Mouse (Mus musculus): ENCODE results near the gene Ankzf1.

Gene Ankzf1

GRCm38 (mm10) chr1:75191622-75192402 lies at the start of gene Ankzf1, which contains the start of gene Atg9a:
Gene Ankzf1 (plus strand): TSS chr1:75192151.
Gene Atg9a (minus strand): TSS chr1:75192196.
- peak; percentile 97 for DNase-seq (ENCODE audit: low spot score)

- peak; percentile 94 for DNase-seq (ENCODE audit: low spot score)
Measured at GRCm38 (mm10) chr1:75142301-75143261, 49.4 kb upstream of the Ankzf1 start, which contains the start of the genes Cnppd1 and Retreg2. Gene Cnppd1 (minus strand): TSS chr1:75142711. Gene Retreg2 (plus strand): TSS chr1:75142778.

DNA sequence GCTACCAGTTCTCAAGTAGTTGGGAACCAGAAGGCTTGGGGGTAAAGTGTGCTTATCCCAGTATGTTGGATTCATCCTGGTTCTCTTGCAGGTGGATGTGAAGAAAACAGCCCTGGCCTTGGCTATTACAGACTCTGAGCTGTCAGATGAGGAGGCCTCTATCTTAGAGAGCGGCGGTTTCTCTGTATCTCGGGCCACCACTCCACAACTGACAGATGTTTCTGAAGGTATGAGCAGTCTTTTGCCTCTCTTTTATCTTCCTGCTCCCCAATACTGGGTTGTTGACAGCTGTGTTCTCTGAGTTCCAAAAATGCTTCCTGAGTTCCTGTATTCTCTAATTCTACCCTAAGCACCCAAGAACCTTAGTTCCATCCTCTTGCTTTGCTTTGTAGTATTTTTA lies 46.4 kb upstream of the Ankzf1 start:
- DNase-seq (ENCODE audit: low spot score), result no peak

- no peak for DNase-seq (ENCODE audit: low spot score)
Measured at GRCm38 (mm10) chr1:75147411-75148135, 44.4 kb upstream of the Ankzf1 start.

DNA sequence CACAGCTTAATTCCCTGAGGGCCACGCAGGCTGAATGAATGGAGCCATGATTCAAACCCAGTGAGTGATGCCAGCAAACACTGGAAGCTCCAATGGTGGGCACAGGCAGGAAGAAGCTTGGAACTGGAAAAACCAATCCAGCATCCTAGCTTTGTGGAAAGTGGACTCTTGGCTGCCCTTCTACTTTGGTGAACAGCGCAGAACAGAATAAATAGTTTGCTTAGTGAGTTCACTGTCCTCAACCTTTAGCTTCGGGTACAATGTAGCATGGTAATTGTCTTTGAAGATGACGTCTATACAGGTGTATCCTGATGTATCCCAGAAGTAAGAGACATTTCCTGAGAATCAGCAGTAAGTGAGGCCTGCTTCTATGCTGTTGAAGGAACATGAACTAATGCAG lies 43.2 kb upstream of the Ankzf1 start:
- DNase-seq (ENCODE audit: low spot score), result no peak

DNA sequence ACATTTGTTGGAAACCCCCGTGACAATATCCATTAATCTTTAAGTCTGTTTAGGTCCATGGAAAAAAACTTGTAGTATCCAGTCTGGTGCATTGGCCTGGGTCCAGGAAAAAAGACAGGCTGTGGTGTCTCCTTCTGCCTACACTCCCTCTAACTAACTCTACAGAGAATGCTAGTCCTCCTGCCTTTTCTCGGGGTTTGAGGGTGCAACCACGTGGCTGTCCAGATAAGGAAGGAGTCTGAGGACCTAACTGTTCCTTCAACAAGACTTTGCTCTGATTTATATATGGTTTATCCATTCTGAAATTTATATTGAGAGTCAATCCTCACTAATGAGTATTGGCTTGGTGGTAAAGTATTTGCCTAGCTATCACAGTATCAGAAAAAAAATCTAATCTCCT lies 36.1 kb upstream of the Ankzf1 start:
- no peak for DNase-seq (ENCODE audit: low spot score)

GRCm38 (mm10) chr1:75158990-75159389 lies 33.0 kb upstream of the Ankzf1 start:
- no peak for DNase-seq (ENCODE audit: low spot score)

GRCm38 (mm10) chr1:75159540-75160255 lies 32.3 kb upstream of the Ankzf1 start:
- no peak for DNase-seq (ENCODE audit: low spot score)

DNA sequence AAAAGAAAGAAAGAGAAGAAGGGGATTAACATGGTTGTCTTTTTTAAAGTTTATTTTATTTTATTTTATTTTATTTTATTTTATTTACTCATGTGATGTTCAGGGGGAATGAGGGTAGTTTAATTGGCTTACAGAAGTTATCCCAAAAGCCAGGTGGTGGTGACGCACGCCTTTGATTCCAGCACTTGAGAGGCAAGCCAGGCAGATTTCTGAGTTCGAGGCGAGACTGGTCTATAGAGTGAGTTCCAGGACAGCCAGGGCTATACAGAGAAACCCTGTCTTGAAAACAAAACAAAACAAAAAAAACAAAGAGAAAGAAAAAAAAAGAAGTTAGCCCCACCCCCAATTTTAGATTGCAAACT lies 31.7 kb upstream of the Ankzf1 start:
- DNase-seq (ENCODE audit: low spot score), result no peak

DNA sequence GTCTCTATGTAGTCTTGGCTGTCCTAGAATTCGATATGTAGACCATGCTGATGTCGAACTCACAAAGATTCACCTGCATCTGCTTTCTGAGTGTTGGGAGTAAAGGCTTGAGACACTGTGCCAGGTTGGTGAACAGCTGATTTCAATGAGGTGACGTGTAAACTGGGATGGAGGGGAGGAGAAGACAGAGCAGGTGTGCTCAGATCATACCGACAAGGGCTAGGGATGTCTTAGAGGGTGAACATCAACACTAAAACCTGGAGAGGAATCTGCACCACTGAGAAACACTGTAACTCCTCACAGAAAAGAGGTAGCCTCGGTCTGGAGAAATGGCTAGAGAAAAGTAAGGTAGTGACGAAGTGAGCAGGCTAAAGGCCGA lies 23.9 kb upstream of the Ankzf1 start:
- no peak for DNase-seq (ENCODE audit: low spot score)

DNA sequence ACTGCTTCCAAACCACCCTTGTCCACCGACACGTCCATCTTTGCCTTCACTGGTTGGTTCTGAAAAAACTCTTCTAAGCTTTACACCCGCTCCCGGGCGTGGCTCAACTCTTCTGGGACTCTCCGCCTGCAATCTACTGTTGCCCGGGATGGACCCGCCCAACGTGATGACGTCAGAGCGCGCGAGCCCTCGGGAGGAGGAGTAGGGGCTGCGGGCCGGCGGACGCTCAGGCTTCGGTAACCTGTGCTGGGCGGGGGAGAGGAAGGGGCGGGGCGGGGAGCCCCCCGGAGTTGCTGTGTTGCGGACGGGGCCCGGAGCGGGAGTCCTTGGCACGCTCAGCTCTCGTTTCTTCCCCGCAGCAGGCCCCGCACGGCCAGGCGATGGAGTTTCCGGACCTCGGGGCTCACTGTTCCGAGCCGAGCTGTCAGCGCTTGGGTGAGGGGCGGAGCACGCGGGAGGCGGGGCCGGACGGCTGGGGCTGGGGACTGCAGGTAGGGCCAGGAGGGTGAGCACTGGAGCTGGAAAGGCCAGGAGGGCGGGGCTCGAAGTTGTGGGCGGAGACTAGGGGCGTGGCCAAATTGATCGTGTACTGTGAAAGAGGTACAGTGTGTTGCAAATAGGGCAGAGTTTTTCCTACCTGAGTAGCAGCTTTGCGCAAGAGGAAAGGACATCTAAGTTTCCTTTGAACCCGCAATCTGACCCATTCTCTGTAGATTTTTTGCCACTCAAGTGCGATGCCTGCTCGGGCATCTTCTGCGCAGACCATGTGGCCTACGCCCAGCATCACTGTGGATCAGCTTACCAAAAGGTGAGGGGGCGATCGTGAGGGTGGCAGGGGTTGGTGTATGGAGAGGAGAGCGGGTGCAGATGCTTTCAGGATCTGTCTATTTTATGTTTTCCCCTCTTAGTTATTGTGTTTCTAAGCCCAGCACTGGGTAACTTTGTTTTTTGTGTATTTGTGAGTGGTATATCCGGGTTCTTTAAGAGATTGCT lies 23.2 kb upstream of the Ankzf1 start, which contains the start of gene Zfand2b:
Gene Zfand2b (plus strand): TSS at position 175 of the 993 bp plus-strand sequence.
- DNase-seq (ENCODE audit: low spot score), result peak; percentile 88

DNA sequence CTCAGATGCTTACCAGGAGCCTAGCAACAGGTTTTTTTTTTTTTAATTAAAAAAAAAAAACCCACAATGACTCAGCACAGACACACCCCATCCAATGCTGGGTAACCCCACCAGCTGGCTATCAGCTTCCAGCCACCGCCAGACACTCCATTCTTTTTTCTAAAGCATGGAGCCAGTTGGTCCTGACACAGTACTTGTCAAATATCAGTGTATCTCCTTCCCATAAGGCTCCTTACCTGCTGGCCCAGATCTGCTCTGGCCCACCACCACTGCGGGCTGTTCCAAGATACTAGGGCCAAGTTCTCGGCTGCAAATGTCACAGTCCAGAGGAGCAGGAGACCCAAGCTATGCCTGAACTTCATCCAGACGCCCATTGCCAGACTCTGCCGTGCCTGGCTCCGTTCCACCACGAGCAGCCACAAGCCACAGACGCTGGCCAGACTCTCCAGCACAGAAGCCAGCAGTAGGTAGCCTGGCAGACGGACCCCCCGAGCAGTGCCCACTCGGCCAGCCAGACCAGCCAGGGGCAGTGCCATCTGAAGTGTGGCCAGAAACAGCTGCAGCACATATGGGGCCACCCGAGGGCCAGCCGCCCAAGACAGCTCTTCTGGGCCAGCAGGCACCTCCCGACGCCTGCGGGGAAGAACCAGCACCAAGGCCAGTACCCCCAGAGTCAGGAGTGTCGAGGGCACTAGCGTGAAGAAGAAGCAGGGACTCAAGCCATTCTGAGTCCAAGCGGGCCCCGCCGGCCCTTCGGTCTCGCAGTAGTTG lies 12.4 kb upstream of the Ankzf1 start:
- DNase-seq (ENCODE audit: low spot score), result no peak

DNA sequence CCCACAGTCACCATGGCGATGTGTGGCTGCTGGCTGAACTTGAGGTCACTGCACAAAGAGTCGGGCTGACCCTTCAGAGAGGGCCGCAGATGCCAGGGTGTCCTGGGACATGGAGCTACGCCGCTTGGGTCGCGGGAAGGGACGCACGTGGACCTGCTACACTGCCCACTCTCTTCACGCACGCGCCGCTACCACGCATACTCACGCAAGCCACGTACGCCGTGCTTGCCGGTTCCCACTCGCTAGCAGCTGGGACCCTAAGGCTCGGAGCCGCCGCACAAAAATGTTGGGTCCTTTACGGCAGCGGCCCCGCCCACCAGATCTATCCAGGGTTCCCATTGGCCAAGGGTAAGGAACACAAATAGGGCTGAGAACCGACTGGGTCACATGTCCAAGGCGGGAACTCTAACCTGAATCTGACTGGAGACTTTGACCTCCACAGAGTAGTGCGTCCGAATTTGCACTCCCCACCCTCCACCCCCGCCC lies 11.8 kb upstream of the Ankzf1 start, which contains the start of gene Abcb6:
Gene Abcb6 (minus strand): TSS at position 288 of the 486 bp plus-strand sequence.
- peak; percentile 89 for DNase-seq (ENCODE audit: low spot score)

- no peak for DNase-seq (ENCODE audit: low spot score)
Measured at GRCm38 (mm10) chr1:75180741-75181140, 11.2 kb upstream of the Ankzf1 start.

DNA sequence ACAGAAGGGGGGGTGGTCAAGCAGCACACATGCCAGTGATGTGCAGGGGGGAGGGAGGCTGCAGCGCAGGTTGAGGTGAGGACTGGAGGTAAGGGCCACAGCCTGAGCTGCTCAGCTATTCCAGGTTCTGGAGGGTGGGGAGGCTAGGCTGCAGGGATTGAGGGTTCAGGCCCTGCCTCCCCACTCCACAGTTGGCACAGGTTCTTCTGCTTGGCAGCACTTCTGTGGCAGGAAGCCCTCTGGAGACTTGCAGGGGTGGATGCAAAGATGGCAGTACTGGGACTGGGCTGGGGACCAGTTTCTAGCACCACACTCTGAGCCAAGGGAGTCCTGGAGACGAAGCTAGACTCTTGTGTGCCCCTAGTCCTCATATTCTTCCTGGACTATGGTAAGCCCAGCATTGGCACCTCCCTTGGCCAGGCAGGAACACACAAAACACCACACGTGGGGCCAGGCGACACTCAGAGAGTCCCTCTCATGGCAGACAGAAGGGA lies 10.5 kb upstream of the Ankzf1 start:
- DNase-seq (ENCODE audit: low spot score), result no peak

GRCm38 (mm10) chr1:75182160-75182559 lies 9.8 kb upstream of the Ankzf1 start:
- DNase-seq (ENCODE audit: low spot score), result no peak

DNA sequence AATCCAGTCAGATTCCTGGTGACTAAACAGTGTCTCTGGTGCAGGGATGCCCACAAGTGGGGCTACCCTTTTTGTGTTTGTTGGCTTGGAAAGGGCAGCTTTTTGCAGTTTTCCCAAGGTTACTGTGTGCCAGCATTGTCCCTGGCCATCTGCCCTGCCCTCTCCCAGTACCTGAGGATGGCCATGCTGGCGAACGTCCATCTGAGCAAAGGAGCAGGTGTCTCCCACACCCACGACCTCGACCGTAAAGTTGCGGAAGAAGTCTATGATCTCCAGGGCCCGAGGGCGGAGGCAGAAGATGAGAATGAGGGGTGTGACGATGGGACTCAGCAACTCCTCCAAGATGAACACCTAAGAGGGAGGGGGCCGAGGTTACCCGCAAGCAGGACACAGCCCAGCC lies 6.5 kb upstream of the Ankzf1 start:
- no peak for DNase-seq (ENCODE audit: low spot score)

DNA sequence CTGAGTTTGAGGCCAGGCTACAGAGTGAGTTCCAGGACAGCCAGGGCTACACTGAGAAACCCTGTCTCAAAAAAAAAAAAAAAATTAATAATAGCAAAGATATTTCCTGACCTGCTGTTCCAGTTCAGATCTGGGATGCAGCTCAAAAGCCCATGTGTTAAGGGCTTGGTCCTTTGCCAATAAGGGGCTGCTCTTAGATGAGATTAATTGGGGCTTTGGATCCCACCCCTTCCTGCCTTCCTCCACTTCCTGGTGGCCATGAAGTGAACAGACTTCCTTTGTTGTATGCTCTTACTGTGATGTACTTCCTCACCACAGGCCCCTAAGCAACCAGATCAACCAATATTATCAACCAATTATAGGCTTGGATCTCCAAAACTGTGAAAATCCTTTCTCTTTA lies 4.8 kb upstream of the Ankzf1 start:
- DNase-seq (ENCODE audit: low spot score), result no peak

- no peak for DNase-seq (ENCODE audit: low spot score)
Measured at GRCm38 (mm10) chr1:75187914-75188483, 4.0 kb upstream of the Ankzf1 start.
